ENCODE assay signal across 25 mouse cellular contexts in genomic region chr7:114768516-114768915, GRCm38 (mm10). TPM values are rescaled to one million over a fixed set of nuclear protein-coding genes. Genes with fewer than 3 reads are reported as not detected.
"Had no signal": no experiment of that assay in that cellular context is flagged by ENCODE, and none has a peak within 500 bp of the region (broad histone marks: within the 10 kb centered on the region; RNA-seq: fewer than 3 reads in every experiment).

No protein-coding gene starts in this region.

- H3K9me3 ChIP-seq: intestine, embryonic 15.5 days; kidney, embryonic 15.5 days; limb, embryonic 12.5 days; limb, embryonic 15.5 days; midbrain, embryonic 12.5 days; midbrain, embryonic 15.5 days; neural tube, embryonic 12.5 days; neural tube, embryonic 15.5 days; stomach, embryonic 15.5 days had no signal

- H3K9ac ChIP-seq: intestine, embryonic 15.5 days; kidney, embryonic 15.5 days; limb, embryonic 12.5 days; limb, embryonic 15.5 days; lung, embryonic 14.5 days; midbrain, embryonic 12.5 days; midbrain, embryonic 15.5 days; neural tube, embryonic 12.5 days; neural tube, embryonic 15.5 days; stomach, embryonic 15.5 days had no signal

- H3K4me3 ChIP-seq: intestine, embryonic 15.5 days; kidney, embryonic 15.5 days; limb, embryonic 12.5 days; limb, embryonic 15.5 days; midbrain, embryonic 12.5 days; midbrain, embryonic 15.5 days; neural tube, embryonic 12.5 days; neural tube, embryonic 15.5 days; stomach, embryonic 15.5 days had no signal

- H3K27ac ChIP-seq: intestine, embryonic 15.5 days; kidney, embryonic 15.5 days; limb, embryonic 12.5 days; limb, embryonic 15.5 days; macrophage; midbrain, embryonic 12.5 days; midbrain, embryonic 15.5 days; neural tube, embryonic 12.5 days; neural tube, embryonic 15.5 days; stomach, embryonic 15.5 days had no signal

- ATAC-seq: intestine, embryonic 15.5 days; lung, postnatal 0 days; midbrain, embryonic 15.5 days had no signal

- H3K4me2 ChIP-seq: intestine, embryonic 15.5 days; kidney, embryonic 15.5 days; limb, embryonic 12.5 days; limb, embryonic 15.5 days; lung, embryonic 14.5 days; midbrain, embryonic 12.5 days; midbrain, embryonic 15.5 days; neural tube, embryonic 12.5 days; neural tube, embryonic 15.5 days; stomach, embryonic 15.5 days had no signal

- H3K36me3 ChIP-seq: intestine, embryonic 15.5 days; kidney, embryonic 15.5 days; limb, embryonic 12.5 days; limb, embryonic 15.5 days; midbrain, embryonic 12.5 days; midbrain, embryonic 15.5 days; neural tube, embryonic 12.5 days; neural tube, embryonic 15.5 days; stomach, embryonic 15.5 days had no signal

- DNase-seq: kidney, adult 11 months; kidney, adult 8-10 months; kidney, postnatal 10 days; kidney, postnatal 36 days; left cerebral cortex, postnatal 4 days; lung, embryonic 14.5 days; retina, postnatal 1 day; right cerebral cortex, postnatal 25 days; spleen, adult 18-20 months; thymus, adult 18-20 months; thymus, postnatal 36 days had no signal

- H3K4me1 ChIP-seq: intestine, embryonic 15.5 days; kidney, embryonic 15.5 days; limb, embryonic 12.5 days; limb, embryonic 15.5 days; midbrain, embryonic 12.5 days; midbrain, embryonic 15.5 days; neural tube, embryonic 12.5 days; neural tube, embryonic 15.5 days; stomach, embryonic 15.5 days had no signal

- H3K27me3 ChIP-seq: intestine, embryonic 15.5 days; kidney, embryonic 15.5 days; limb, embryonic 12.5 days; limb, embryonic 15.5 days; midbrain, embryonic 12.5 days; midbrain, embryonic 15.5 days; neural tube, embryonic 12.5 days; neural tube, embryonic 15.5 days; stomach, embryonic 15.5 days had no signal

RNA-seq across cellular contexts. Expression of gene Insc, which starts 25.0 kb away (rescaled TPM):
- total RNA-seq: megakaryocyte, adult 5-6 weeks had no signal
- polyA plus RNA-seq: macrophage had no signal

RNA-seq across cellular contexts. Expression of gene Calcb, which starts 50.1 kb away (rescaled TPM):
- total RNA-seq: left cerebral cortex, adult 8-10 months; megakaryocyte, adult 5-6 weeks had no signal
- polyA plus RNA-seq: limb, embryonic 12.5 days; macrophage; testis, adult 2 months had no signal
